Mouse (Mus musculus) lung, embryonic 14.5 days (tissue): ENCODE measurements at regions not wholly inside any gene's neighbourhood (a gene's known extent, or its start where the extent isn't known, plus 50 kb on each side); places are given as distances from the start of the nearest gene placed in this dataset.

ENCODE experiments used
- ATAC-seq: fragments of 200-750 bp; cut with Nextera tagmentation; 2 replicates; pipeline ENCODE4 v1.8.0; 2017; ENCODE audit warnings: mild to moderate bottlenecking, moderate TSS enrichment, moderate library complexity; ENCODE audit not compliant: insufficient read depth
- DNase-seq: peaks from one replicate; pipeline ENCODE4 v3.0.0-alpha.2; 2015
- H3K27ac ChIP-seq: fragments of 300-500 bp; sonication (generic); 2 replicates; pipeline ENCODE4 v1.5.1; 2014; ENCODE audit warnings: low read depth, mild to moderate bottlenecking, moderate library complexity
- H3K27me3 ChIP-seq: fragments of 300-500 bp; sonication (generic); 2 replicates; pipeline ENCODE4 v1.6.1; 2014; ENCODE audit warnings: low read length, control low read depth; ENCODE audit not compliant: insufficient read depth
- H3K36me3 ChIP-seq: fragments of 300-500 bp; sonication (generic); 2 replicates; pipeline ENCODE4 v1.6.1; 2014; ENCODE audit warnings: control low read depth; ENCODE audit not compliant: insufficient read depth
- H3K4me1 ChIP-seq: fragments of 300-500 bp; sonication (generic); 2 replicates; pipeline ENCODE4 v1.6.1; 2014; ENCODE audit warnings: antibody characterized with exemption, control low read depth; ENCODE audit not compliant: insufficient read depth
- H3K4me2 ChIP-seq: fragments of 300-500 bp; sonication (generic); 2 replicates; pipeline ENCODE4 v1.6.1; 2014; ENCODE audit warnings: mild to moderate bottlenecking
- H3K4me3 ChIP-seq: fragments of 300-500 bp; sonication (generic); 2 replicates; pipeline ENCODE4 v1.5.1; 2014; ENCODE audit warnings: low read depth, low read length
- H3K9ac ChIP-seq: fragments of 300-500 bp; sonication (generic); 2 replicates; pipeline ENCODE4 v1.6.1; 2014
- H3K9me3 ChIP-seq: fragments of 300-500 bp; sonication (generic); 2 replicates; pipeline ENCODE4 v1.6.1; 2016; ENCODE audit warnings: low read depth, low read length, control low read depth
- CTCF ChIP-seq: IDR thresholded peaks from 2 replicates; pipeline ENCODE4 v1.5.1; 2016; ENCODE audit warnings: antibody characterized with exemption, low read depth
- WGBS: fragments of 180-500 bp; shearing (Covaris S2); extraction: QIAGEN DNeasy Blood & Tissue Kit; methylation state at CpG from one replicate; pipeline ENCODE4 v1.1.7; 2014; 5-methylcytosine and 5-hydroxymethylcytosine counted together

DNA sequence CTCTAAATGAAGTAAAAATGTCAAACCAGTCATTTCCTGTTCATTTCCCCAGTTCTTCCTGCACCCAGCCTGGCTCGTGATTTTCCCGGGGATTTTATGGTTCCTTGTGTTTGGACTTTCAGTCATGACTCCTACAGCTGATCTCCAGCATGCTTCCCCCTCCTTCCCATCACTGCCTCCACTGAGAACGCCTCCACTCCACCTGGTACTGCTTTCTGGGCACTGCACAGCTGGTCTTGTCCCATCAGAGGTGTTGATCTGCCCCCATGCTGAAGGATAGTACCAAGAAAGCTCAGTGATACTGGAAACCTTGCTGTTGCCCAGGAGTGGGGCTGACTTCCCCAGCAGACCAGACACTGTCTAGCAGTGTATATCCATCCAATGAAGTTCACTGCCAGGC lies 53.6 kb upstream of the Jam3 start:
- H3K4me1 ChIP-seq: 0 out of 2 replicates have a peak, but pooled peaks cover 5% of the 10 kb centered on the region
- H3K36me3 ChIP-seq: no peaks in the 10 kb centered on the region
- H3K27ac ChIP-seq: no peak overlapping the region
- H3K27me3 ChIP-seq: no peaks in the 10 kb centered on the region
- no peak for DNase-seq
- no peak overlapping the region for H3K4me2 ChIP-seq
- ATAC-seq: no peak
- H3K9ac ChIP-seq: no peak overlapping the region
- no peaks in the 10 kb centered on the region for H3K9me3 ChIP-seq
- 50% methylated on average over 3 of the region's 3 CpGs for WGBS
- no peak for TF ChIP-seq CTCF
- H3K4me3 ChIP-seq: no peak overlapping the region
